Mouse (Mus musculus): ENCODE data around the gene Cdc14a. TPM values are rescaled to one million over a fixed set of nuclear protein-coding genes. Genes with fewer than 3 reads are reported as not detected.

Gene Cdc14a
- polyA plus RNA-seq, 1 experiment from 2014 or later: 17.7 TPM

DNA sequence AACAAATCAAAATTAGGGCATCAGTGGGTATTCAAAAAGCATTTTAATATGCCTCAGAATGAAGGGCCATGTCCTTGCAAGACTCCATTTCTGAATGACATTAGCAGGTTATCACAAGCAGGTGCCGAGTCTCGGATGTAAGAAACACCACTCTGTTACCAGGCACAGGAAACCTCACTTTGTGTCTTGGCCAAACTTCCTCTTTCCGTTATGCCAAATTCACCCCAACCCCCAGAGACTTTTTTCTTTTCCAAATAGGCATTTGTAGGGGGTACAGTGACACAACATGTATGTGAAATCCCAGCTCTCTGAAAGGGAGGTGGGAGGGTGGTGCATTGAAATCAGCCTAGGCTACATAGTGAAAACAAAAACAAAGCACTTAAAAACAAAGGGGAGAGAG lies 12.3 kb upstream of the Cdc14a start:
- no peaks in the 10 kb centered on the region for H3K9me3 ChIP-seq
- ATAC-seq (ENCODE audit: low FRiP score, low read depth): no peak
- H3K9ac ChIP-seq (replicated peaks): no peak overlapping the region
- H3K27ac ChIP-seq (replicated peaks): no peak overlapping the region
- no peaks in the 10 kb centered on the region for H3K36me3 ChIP-seq
- no peak overlapping the region for H3K4me2 ChIP-seq (replicated peaks)
- 82% methylated on average over 3 of the region's 3 CpGs for WGBS
- H3K4me1 ChIP-seq: no peaks in the 10 kb centered on the region
- no peak overlapping the region for H3K4me3 ChIP-seq
- H3K27me3 ChIP-seq: no peaks in the 10 kb centered on the region

DNA sequence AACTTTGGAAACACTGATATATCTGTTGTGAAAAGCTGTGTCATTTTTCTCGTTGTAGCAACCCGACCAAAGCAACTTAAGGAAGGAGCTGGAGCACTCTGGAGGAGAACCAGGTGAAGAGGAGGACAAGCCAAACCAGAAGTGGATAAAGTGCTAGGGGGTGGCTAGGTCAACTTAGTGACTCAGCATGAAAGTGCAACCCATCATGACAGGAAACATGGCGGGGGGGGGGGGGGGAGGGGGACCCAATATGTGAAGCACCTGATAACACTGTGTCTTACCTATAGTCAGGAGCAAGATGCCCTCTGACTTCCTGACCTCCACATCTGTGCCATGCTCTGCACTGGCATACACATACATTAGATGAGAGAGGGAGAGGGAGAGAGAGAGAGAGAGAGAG lies 10.9 kb upstream of the Cdc14a start:
- 85% methylated on average over 2 of the region's 3 CpGs for WGBS
- ATAC-seq (ENCODE audit: low FRiP score, low read depth): no peak
- Histone ChIP-seq H3K9me3 (no peaks in the 10 kb centered on the region), H3K9ac (replicated peaks) (no peak overlapping the region), H3K4me2 (replicated peaks) (no peak overlapping the region), H3K27ac (replicated peaks) (no peak overlapping the region), H3K27me3 (no peaks in the 10 kb centered on the region), H3K4me3 (no peak overlapping the region), H3K36me3 (no peaks in the 10 kb centered on the region), H3K4me1 (no peaks in the 10 kb centered on the region)

DNA sequence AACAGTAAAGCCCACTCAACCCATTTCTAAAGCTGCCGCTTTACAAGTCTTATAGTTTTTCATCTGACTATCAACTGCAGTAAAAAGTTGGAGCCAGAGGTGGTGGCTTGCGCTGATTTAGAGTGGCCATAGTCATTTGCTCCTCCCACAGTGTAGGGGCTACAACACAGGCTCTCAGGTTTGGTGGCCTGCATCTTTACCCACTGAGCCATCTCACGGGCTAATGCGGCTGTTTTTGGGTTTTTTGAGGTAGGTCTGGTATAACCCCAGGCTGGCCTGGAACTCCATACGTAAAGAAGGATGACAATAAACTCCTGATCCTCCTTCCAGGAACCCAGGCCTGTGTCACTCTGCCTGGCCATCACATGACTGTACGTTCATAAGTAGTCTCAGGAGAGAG lies 2.1 kb upstream of the Cdc14a start:
- Histone ChIP-seq H3K9me3 (no peaks in the 10 kb centered on the region), H3K27ac (replicated peaks) (no peak overlapping the region), H3K27me3 (no peaks in the 10 kb centered on the region), H3K4me3 (no peak overlapping the region), H3K9ac (replicated peaks) (no peak overlapping the region), H3K36me3 (no peaks in the 10 kb centered on the region), H3K4me2 (replicated peaks) (no peak overlapping the region), H3K4me1 (peaks cover 17% of the 10 kb centered on the region)
- 93% methylated on average over 6 of the region's 6 CpGs for WGBS
- no peak for ATAC-seq (ENCODE audit: low FRiP score, low read depth)

DNA sequence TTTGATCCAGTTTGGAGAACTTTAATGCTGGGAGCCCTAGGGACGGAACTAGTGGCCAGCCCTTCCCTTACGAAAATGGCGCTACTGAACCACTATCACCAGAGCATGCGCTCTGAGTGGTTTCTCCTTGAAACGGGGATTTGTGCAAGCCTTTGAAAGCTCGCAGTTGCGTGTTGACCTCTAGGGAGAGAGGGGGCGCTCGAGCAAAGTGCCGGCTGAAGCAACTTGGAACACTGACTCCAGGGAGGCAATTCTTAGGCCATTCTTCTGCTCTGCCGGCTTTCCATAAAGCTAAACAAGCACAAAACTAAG lies 1.1 kb upstream of the Cdc14a start:
- H3K9ac ChIP-seq (replicated peaks): peak overlapping the region; percentile 93
- peak; percentile 45 for ATAC-seq (ENCODE audit: low FRiP score, low read depth)

DNA sequence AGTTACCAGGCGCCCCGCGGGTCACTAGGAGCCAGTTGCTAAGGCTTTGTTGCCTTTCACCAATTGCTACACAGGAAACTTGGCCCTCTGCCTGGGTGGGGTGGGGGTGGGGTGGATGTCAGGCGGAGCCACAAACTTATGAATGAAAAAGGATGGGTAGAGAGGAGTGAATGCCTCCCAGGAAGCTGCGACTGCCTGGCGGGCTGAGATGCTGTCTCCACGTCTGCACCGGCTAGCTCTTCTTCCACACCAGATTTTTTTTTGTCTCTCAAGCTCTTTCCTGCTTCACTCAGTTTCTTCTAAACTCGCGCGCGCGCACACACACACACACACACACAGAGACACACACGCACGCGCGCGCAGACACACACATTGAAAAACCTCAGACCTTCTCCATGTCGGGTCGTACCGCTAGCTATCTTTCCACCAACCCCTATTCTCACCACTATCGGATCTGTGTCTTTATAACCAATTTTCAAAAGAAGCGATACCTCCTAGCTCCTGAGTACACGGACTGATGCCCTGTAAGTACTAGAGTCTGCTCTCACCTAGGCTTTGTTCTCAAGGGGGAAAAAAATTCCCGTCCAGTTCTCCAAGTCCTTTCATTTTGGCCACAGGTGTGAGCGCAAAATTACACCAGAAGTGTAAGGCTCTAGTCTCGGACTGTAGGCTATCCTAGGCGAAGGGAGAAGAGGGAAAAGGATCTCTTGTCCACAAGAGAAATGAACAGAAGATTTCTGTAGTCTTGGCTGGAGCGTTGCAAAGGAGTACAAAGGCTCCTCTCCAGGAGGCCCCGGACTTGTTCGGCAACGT lies 534 bp upstream of the Cdc14a start:
- Histone ChIP-seq H3K27ac (replicated peaks) (peak overlapping the region; percentile 93), H3K27me3 (no peaks in the 10 kb centered on the region), H3K4me2 (replicated peaks) (peak overlapping the region; percentile 79), H3K36me3 (peaks cover 7% of the 10 kb centered on the region), H3K9me3 (no peaks in the 10 kb centered on the region), H3K9ac (replicated peaks) (peak overlapping the region; percentile 93), H3K4me3 (peak overlapping the region; percentile 95), H3K4me1 (peaks cover 23% of the 10 kb centered on the region)
- 0% methylated on average over 30 of the region's 32 CpGs for WGBS
- ATAC-seq (ENCODE audit: low FRiP score, low read depth): peak; percentile 7

More for the DNA sequence above, 1.1 kb upstream of the Cdc14a start:
- peak overlapping the region; percentile 79 for H3K4me2 ChIP-seq (replicated peaks)
- WGBS: under 1% methylated on average over 11 of the region's 11 CpGs
- peaks cover 23% of the 10 kb centered on the region for H3K4me1 ChIP-seq
- no peaks in the 10 kb centered on the region for H3K9me3 ChIP-seq
- H3K27me3 ChIP-seq: no peaks in the 10 kb centered on the region
- peak overlapping the region; percentile 93 for H3K27ac ChIP-seq (replicated peaks)
- peaks cover 4% of the 10 kb centered on the region for H3K36me3 ChIP-seq
- H3K4me3 ChIP-seq: peak overlapping the region; percentile 95

DNA sequence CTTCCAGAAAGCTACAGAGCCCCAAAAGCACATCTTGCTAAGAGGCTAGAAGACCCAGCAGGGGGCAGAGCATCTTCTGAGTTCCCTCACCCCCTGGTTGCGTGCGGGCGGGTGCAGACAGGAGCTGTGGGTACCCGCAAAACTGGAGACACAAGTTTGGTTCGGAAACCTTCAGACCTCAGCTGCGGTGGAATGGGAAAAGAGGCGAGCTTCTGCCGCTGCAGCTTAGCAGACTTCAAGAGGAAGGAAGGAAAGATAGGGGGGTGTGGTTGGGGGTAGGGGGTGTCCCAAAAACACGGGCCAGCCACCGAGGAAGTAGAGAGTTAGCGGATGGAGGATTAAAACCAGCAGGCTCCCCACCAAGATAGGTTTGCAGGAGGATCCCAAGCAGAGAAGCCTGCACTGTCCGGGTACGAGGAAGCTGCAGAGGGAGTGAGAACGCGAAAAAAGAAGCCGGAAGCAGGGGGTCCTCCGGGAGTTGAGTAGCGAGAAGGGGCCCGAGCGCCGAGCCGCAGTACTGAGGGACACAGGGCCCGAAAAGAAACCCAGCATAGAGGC lies 958 bp downstream of the Cdc14a start:
- Histone ChIP-seq H3K9ac (replicated peaks) (peak overlapping the region; percentile 93), H3K4me1 (peaks cover 23% of the 10 kb centered on the region), H3K4me2 (replicated peaks) (peak overlapping the region; percentile 79), H3K27ac (replicated peaks) (peak overlapping the region; percentile 93), H3K36me3 (peaks cover 14% of the 10 kb centered on the region), H3K27me3 (no peaks in the 10 kb centered on the region), H3K9me3 (no peaks in the 10 kb centered on the region), H3K4me3 (peak overlapping the region; percentile 95)
- WGBS: under 1% methylated on average over 23 of the region's 23 CpGs
- ATAC-seq (ENCODE audit: low FRiP score, low read depth): peak; percentile 28

DNA sequence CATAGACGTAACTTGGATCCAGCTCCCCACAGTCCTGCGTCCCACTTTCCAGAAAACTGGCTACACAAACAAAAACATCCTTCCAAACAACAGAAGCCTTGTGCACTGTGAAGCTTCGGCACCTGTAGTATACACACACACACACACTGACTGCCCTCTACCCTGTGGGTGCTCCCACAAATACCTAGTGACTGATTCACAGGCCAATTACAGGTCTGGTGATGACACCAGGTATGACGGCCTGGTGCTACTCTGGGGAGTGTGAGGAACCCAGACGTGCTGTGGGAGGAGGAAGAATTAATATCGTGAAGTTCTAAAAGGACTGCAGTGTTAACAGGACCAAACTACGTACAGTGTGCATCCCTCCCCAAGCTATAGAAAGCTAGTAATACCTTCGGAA lies 1.8 kb downstream of the Cdc14a start:
- 40% methylated on average over 8 of the region's 8 CpGs for WGBS
- Histone ChIP-seq H3K4me2 (replicated peaks) (peak overlapping the region; percentile 79), H3K36me3 (peaks cover 17% of the 10 kb centered on the region), H3K27me3 (no peaks in the 10 kb centered on the region), H3K4me3 (peak overlapping the region; percentile 95), H3K4me1 (peaks cover 23% of the 10 kb centered on the region), H3K9ac (replicated peaks) (peak overlapping the region; percentile 93), H3K27ac (replicated peaks) (no peak overlapping the region), H3K9me3 (no peaks in the 10 kb centered on the region)
- no peak for ATAC-seq (ENCODE audit: low FRiP score, low read depth)

DNA sequence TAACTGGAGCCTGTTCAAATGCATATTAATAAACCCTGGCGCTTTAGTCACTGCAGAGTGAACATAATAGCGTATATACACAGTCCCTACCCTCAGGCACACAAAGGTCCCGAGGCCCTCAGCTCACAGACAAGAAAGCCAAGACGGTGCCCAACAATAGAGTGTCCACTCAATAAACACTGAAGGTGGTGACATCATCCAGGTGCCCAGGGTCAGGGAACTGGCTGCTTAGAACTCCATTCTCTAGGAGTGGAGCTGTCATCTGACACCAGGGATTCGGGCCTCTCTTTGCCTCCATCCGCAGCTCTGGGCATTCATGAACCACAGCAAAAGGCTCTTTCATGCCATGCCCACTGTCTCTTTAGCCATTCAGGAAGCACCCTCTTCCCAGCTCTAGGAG lies 2.7 kb downstream of the Cdc14a start:
- H3K9ac ChIP-seq (replicated peaks): peak overlapping the region; percentile 93; the same call in 1 of the 2 replicates
- no peaks in the 10 kb centered on the region for H3K27me3 ChIP-seq
- peak overlapping the region; percentile 79 for H3K4me2 ChIP-seq (replicated peaks)
- peak overlapping the region; percentile 95; the same call in 1 of the 2 replicates for H3K4me3 ChIP-seq
- no peaks in the 10 kb centered on the region for H3K9me3 ChIP-seq
- peaks cover 23% of the 10 kb centered on the region for H3K4me1 ChIP-seq
- H3K27ac ChIP-seq (replicated peaks): no peak overlapping the region
- ATAC-seq (ENCODE audit: low FRiP score, low read depth): no peak
- H3K36me3 ChIP-seq: peaks cover 26% of the 10 kb centered on the region
- 24% methylated on average over 6 of the region's 6 CpGs for WGBS

DNA sequence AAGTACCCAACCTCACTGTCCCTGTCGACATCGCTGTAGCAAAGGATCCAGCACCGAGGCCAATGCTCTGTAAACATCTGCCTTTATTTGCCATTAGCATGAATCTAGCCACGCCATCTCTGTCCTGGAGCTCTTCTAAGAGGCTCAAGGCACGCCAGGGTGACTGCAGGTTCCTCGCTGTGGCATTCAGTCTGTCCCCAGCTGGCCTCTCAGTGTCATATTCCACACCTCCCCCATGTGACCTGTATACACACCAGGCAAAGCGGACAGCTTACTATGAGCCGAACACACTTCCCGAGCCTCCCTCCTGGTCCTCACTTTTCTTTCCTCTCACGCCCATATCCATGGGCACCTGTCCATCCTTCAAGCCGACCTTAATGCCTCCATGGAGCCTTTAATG lies 4.0 kb downstream of the Cdc14a start:
- 85% methylated on average over 11 of the region's 11 CpGs for WGBS
- peaks cover 40% of the 10 kb centered on the region for H3K36me3 ChIP-seq
- no peak for ATAC-seq (ENCODE audit: low FRiP score, low read depth)

DNA sequence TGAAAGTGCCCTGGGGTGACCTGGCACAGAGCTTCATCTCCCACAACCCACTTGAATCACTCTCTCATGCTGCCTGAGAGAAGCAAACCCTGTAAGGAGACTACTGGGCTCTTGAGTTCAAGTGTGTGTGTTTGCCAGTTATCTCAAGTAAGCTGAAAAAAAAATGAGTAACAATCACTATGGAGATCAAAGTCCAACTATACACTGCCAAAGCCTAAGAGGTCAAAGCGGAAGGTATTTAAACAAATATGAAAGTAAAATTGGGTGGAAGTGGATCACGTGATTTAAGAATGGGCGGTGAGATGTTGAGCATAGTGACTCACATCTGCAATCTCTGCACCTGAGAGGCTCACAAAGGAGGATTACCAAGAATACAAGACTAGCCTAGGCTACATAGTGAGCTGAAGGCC lies 9.4 kb downstream of the Cdc14a start:
- peaks cover 49% of the 10 kb centered on the region for H3K36me3 ChIP-seq
- no peaks in the 10 kb centered on the region for H3K9me3 ChIP-seq
- H3K4me3 ChIP-seq: no peak overlapping the region
- H3K27ac ChIP-seq (replicated peaks): no peak overlapping the region
- H3K9ac ChIP-seq (replicated peaks): no peak overlapping the region
- no peaks in the 10 kb centered on the region for H3K27me3 ChIP-seq
- ATAC-seq (ENCODE audit: low FRiP score, low read depth): no peak
- peaks cover 10% of the 10 kb centered on the region; the same call in 1 of the 2 replicates for H3K4me1 ChIP-seq
- WGBS: 93% methylated on average over 3 of the region's 3 CpGs
- H3K4me2 ChIP-seq (replicated peaks): no peak overlapping the region

More for the DNA sequence above, 4.0 kb downstream of the Cdc14a start:
- Histone ChIP-seq H3K9me3 (no peaks in the 10 kb centered on the region), H3K9ac (replicated peaks) (no peak overlapping the region), H3K4me1 (peaks cover 23% of the 10 kb centered on the region), H3K4me2 (replicated peaks) (no peak overlapping the region), H3K27me3 (no peaks in the 10 kb centered on the region), H3K4me3 (no peak overlapping the region), H3K27ac (replicated peaks) (no peak overlapping the region)

DNA sequence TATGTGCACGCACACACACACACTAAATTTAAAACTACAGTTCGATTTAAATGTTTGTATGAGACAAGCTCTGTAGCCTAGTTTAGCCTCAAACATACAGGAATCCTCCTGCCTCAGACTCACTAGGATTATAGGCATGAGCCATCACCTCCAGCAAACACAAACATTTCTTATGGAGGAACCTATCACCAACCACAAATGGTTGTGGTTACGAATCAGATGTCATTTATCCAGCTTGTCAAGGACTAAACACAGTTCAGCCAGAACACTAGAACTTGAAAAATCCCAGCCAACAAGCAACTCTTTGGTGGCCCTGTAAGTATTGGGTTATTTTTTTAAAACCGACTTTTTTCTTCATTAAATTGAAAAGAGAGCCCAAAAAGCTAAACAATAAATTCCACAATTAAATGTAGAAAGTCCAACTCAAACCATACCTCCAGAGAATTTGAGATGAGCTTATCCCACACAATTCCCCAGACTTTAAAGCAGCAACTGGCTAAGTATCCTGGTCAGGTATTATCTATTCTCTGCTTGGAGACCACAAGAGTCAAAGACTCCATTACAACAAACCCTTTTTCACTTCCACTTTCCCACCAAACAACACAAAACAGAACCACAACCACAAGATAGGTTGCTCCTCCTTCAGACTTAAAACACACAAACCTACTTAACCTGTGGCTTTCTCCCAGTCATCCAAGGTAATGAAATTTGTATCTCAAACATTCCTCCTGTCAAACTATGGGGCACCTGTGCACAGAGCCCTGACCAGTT lies 10.7 kb downstream of the Cdc14a start:
- H3K4me2 ChIP-seq (replicated peaks): no peak overlapping the region
- H3K36me3 ChIP-seq: peaks cover 54% of the 10 kb centered on the region
- no peak overlapping the region for H3K9ac ChIP-seq (replicated peaks)
- H3K9me3 ChIP-seq: no peaks in the 10 kb centered on the region
- no peak overlapping the region for H3K27ac ChIP-seq (replicated peaks)
- no peak overlapping the region for H3K4me3 ChIP-seq
- H3K27me3 ChIP-seq: no peaks in the 10 kb centered on the region
- 95% methylated on average over 4 of the region's 4 CpGs for WGBS
- peaks cover 14% of the 10 kb centered on the region; the same call in 1 of the 2 replicates for H3K4me1 ChIP-seq
- ATAC-seq (ENCODE audit: low FRiP score, low read depth): no peak

DNA sequence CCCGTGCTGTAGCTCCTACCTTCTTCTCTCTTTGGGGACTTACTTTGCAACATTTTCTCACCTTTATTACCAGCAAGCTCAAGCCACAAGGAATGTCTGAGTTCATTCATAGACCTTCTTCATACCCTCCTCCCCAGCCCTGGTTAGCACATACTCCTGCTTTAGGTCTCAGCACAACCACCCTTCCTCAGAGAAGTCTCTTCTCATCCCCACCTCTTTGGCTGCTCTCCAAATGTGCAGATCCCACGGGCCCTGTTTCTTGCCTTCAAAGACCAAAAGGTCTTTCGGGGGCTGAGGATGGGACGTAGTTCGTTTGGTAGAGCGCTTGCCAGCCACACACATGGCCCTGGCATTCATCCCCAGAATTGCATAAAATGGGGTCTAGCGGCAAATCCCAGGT lies 13.8 kb downstream of the Cdc14a start:
- Histone ChIP-seq H3K4me3 (no peak overlapping the region), H3K27me3 (no peaks in the 10 kb centered on the region), H3K4me2 (replicated peaks) (no peak overlapping the region), H3K4me1 (peaks cover 14% of the 10 kb centered on the region; the same call in 1 of the 2 replicates), H3K36me3 (peaks cover 29% of the 10 kb centered on the region), H3K9me3 (no peaks in the 10 kb centered on the region), H3K27ac (replicated peaks) (no peak overlapping the region), H3K9ac (replicated peaks) (no peak overlapping the region)
- no peak for ATAC-seq (ENCODE audit: low FRiP score, low read depth)
- 66% methylated on average over 7 of the region's 7 CpGs for WGBS

Data from midbrain, embryonic 12.5 days (tissue).